Mouse (Mus musculus) spleen, adult 12 weeks (tissue): ENCODE data around the gene Prpsap2.

Experiments used
- DNase-seq: peaks from one replicate; pipeline ENCODE4 v3.0.0; 2022; ENCODE audit warnings: low spot score

Gene Prpsap2

GRCm38 (mm10) chr11:61715130-61715529, 46.8 kb downstream of the Prpsap2 start:
- DNase-seq = no peak

DNA sequence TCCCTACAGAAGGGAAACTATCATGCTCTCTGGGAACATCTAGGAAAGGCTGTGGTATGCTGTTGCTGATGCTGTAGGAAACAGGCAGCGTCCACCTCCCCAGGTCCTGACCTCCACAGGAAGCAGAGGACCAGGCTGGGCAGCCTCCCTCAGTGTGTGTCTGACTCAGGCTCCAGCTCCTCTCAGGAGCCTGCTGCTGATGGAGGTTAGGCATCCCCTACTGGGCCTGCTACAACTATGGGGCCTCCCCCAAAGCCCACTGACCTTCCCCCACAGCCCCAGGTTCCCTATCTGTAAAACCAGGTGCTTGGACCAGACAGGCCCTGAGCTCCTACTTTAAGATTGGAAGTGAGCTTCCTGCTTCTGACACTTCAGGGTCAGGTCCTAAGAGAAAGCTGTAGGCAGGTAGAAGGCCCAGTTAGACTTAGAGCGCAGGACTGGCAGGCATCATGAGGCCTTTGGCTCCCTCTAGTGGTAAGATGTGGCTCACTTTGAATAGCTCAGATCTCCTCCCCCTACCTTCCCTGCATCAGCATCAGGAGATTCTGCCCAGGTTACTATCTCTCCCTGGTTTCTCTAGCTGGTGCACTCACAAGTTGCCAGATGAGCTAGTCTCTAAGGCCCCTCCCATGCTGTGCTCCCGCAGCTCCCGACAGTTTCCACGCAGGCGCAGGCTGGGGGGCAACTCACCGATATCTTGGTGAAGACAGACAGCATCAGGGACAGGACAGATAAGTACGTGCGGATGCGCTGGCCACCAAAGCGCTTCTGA, 47.4 kb downstream of the Prpsap2 start:
- DNase-seq = peak; percentile 46

- no peak for DNase-seq
Observed at GRCm38 (mm10) chr11:61713157-61713855, 48.6 kb downstream of the Prpsap2 start.

GRCm38 (mm10) chr11:61708928-61709327, 53.0 kb downstream of the Prpsap2 start:
- no peak for DNase-seq

DNA sequence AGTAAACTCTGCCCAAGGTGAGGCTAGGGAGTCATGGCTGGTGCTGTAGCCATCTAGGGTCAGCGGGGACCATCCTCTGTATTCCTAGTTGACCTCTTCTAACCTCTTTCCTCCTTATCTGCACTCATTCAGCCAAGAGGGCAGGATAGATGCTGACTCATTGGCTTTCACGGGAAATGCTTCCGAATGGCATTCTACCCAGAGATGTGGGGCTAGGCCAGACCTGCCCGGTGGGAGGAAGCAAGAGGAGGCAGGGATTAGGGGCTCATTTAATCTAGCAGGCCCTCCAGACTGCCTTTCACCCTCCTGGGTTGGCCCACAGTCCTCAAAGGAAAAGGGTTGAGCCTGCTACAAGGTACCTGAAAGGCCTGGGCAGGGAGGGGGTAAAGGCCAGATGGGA, 55.7 kb downstream of the Prpsap2 start:
- DNase-seq = no peak

DNA sequence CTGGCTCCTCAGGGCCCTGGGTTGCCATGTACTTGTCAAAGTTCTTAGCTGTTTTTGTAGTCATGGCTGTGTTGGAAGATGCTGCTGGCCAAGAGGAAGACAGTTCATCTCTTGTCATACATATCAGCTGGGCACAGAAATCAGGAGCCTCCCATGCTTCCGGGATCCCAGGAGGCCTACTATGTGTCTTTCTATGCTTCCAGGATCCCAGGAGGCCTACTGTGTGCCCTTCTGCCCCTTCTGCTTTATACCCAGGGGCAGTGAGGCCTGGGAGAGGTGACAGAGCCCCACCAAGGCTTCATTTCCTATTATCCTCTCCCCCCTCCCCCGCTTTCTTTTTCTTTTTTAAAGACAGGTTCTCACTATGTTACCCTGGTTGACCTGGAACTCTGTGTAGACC, 56.3 kb downstream of the Prpsap2 start:
- DNase-seq = no peak

DNA sequence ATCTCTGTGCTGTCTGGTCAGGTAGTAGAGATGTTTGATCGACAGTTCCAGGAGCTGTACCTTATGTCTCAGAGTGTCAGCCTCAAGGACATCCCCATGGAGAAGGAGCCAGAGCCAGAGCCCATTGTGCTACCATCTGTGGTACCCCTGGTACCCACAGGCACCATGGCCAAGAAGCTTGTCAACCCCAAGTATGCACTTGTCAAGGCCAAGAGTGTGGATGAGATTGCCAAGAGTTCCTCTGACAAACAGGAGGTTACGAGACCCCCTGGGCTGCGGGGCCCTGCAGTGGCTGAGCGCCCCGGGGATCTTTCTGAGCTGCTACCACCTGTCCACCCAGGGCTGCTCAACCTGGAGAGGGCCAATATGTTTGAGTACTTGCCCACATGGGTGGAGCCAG, 59.4 kb downstream of the Prpsap2 start:
- DNase-seq = no peak

DNA sequence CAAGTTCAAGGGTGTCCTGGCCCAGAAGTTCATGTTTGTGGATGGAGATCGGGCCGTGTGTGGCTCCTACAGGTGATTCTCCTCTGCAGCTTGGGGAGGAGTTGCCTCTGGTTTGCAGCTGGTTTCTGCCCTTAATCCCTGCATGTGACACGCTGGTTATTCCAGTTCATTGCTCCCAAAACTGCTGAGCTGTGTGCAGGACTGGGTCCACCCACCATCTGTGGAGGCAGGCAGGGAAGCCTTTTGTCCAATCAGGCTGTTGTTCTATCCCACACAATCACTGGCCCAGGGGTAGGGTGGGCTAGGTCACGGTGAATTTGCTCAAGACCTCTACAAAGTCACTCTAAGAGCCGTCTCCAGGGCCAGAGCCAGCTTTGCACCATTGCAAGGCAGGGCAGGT, 60.2 kb downstream of the Prpsap2 start:
- no peak for DNase-seq

DNA sequence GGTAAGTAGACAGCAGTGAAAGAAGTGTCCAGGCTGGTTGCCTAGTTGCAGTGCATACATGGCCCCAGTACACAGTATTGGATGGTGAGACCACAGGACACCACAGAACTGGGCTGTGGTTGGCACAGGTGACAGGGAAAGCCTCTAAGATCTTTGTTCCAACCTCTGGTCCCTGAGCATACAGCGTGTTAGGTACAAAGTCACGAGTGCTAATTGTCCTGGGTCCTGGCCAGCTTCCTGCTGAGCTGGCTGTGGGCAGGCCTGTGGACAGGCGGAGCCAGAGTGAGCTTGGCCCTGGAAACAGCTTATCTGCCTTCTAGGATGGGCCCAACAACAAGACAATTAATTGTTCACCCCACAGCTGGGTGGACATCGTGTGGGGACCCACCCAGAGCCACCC, 62.0 kb downstream of the Prpsap2 start:
- DNase-seq = no peak

DNA sequence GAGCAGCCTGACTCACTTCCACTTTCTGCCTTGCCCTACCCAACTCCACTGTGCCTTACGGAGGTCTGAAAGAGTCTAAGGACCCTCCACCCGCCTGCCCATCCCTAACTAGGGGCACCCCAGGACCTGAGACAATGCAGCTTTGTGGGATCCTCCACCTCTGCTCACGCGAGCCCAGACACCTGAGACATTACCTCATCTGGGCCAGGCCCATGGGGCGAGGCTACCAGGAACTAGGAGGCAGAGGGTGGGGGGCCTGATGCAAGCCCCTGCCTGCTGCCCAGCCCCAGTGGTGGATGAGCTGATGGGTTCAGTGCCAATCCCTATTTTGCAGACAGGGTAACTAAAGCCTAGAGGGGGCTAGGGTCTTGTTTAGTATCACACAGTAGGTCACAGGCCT, 62.4 kb downstream of the Prpsap2 start:
- DNase-seq = no peak

DNA sequence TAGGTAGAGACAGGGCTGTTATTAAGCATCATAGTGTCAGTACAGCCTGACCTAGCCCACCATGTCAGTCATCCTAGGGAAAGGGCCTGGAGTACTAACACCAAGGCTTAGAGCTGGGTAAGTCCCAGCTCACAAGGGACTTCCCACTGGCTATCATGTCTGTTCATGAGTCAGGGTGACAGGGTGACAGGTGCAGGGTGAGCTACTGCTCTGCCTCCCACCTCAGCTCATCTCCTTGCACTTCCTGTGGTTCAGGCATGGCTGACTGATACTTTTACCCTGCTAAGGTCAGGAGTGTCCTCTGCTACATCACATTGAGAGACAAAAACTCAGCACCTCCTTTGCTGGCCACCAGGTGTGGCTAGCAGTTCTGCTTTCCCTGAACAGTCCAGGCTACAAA, 63.0 kb downstream of the Prpsap2 start:
- no peak for DNase-seq

- no peak for DNase-seq
Observed at GRCm38 (mm10) chr11:61692996-61693395, 68.9 kb downstream of the Prpsap2 start.

GRCm38 (mm10) chr11:61687595-61687994, 74.3 kb downstream of the Prpsap2 start:
- DNase-seq = no peak

DNA sequence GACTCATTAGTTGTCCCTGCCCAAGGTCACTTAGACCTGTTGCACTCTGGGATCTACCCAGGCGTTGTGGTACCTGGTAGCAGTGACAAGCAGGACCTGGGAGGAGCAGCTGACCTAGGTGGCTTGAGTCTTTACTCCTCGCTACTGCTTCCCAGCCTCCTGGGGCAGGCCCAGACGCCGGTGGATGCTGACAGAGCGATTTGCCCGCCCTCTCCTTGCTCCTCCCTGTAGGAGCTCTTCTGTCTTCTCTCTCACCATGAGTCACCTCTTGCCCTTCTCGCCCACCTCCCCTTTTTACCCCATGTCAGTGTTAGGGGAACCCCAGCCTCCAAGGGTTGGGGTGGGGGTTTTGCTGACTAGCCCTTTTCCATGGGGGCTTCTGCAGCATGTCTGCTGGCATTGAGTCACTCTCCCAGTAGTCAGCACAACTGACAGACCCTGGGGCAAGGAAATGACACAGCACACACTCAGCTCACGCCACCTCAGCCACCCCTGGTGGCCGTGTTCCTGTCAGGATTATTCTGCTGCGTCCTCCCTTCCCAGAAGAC, 74.9 kb downstream of the Prpsap2 start:
- DNase-seq = no peak

DNA sequence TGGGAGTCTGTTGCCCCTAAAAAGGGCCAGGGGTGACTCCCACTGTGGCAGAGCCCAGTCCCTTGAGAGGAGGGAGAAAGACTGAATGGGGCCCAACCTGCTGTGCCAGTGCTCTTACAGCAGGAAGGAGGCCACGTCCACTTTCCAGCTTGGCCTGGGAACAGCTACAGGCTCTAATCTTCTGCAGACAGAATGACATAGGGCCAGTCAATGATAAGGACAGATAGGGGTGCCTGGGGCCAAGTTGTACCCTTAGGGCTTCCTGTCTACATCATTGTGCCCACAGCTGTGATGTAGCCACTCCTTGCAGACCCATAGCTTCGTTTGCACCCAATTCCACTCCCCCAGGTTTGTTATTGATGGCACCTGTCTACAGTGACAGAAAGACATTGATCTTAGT, 75.7 kb downstream of the Prpsap2 start:
- DNase-seq = no peak

GRCm38 (mm10) chr11:61685119-61685725, 76.7 kb downstream of the Prpsap2 start:
- DNase-seq = no peak

GRCm38 (mm10) chr11:61683907-61684731, 77.8 kb downstream of the Prpsap2 start, which contains the start of gene Fam83g:
Fam83g (plus strand) TSS chr11:61684091.
- DNase-seq = peak; percentile 61
